Mouse (Mus musculus) cortical plate, adult 2 months (tissue): ENCODE measurements at regions not wholly inside any gene's neighbourhood (a gene's known extent, or its start where the extent isn't known, plus 50 kb on each side); places are given as distances from the start of the nearest gene placed in this dataset.

Experiments
- CTCF ChIP-seq: fragments of 200-500 bp; IDR thresholded peaks from 2 replicates; pipeline ENCODE4 v1.5.1; 2011; ENCODE audit warnings: mild to moderate bottlenecking, control low read depth, low read length; ENCODE audit not compliant: insufficient read depth; ENCODE audit errors: extremely low read depth
- POLR2A ChIP-seq: fragments of 200-500 bp; IDR thresholded peaks from 2 replicates; pipeline ENCODE4 v1.6.1; 2011; ENCODE audit warnings: mild to moderate bottlenecking, low read length, control low read depth; ENCODE audit not compliant: insufficient read depth; ENCODE audit errors: extremely low read depth

DNA sequence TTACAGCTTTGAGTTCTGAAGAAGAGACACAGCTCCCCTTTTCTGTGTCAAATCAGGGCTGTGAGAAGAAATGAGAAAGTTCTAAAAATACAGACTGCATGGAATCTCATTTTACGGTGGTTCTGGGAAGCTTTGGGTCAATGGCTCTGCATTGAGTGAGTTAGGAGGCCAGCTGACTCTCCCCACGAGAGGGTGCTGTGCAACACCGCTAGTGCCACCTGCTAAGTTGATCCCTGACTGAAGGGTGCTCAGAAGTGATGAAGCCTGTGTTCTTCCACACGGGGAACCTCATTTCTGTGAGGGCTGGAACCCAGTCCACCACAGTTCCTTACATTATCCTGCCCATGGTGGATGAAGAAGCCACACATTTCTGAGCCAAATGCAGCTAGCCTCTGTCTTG is 159.5 kb upstream of the Eef2kmt start:
- no peak for TF ChIP-seq POLR2A
- TF ChIP-seq CTCF = no peak
